8 mouse cellular contexts compared by ENCODE assay signal in genomic region chr5:26189377-26189776, GRCm38 (mm10).
DNase-seq lines count a peak whose midpoint lies in the region; ATAC-seq and TF ChIP-seq lines count a peak whose summit lies in the region.
"Had no signal": no experiment of that assay in that cellular context is flagged by ENCODE, and none has a peak within 500 bp of the region (broad histone marks: within the 10 kb centered on the region; RNA-seq: fewer than 3 reads in every experiment).

No protein-coding gene starts in this region.

- ATAC-seq in Patski: no peak
- no peak for ATAC-seq in limb, embryonic 11.5 days (ENCODE audit: insufficient number of reproducible peaks, low FRiP score, low TSS enrichment, low read depth)

- H3K9ac ChIP-seq in limb, embryonic 11.5 days (ENCODE audit: low read length): no peak overlapping the region
- H3K9ac ChIP-seq: embryonic facial prominence, embryonic 15.5 days had no signal

- no peaks in the 10 kb centered on the region for H3K9me3 ChIP-seq in limb, embryonic 11.5 days (ENCODE audit: control insufficient read depth, low read length)
- H3K9me3 ChIP-seq: embryonic facial prominence, embryonic 15.5 days had no signal

- POLR2A ChIA-PET in Patski (lab: Charles Lee): no interaction called here

- peaks cover 2% of the 10 kb centered on the region; the same call in 1 of the 2 replicates for H3K4me1 ChIP-seq in limb, embryonic 11.5 days (ENCODE audit: control insufficient read depth, insufficient read depth, low read length)
- H3K4me1 ChIP-seq: embryonic facial prominence, embryonic 15.5 days had no signal

- 16% methylated on average over 5 of the region's 5 CpGs for WGBS in limb, embryonic 11.5 days

- H3K27me3 ChIP-seq in Patski: no peaks in the 10 kb centered on the region
- no peaks in the 10 kb centered on the region for H3K27me3 ChIP-seq in limb, embryonic 11.5 days (ENCODE audit: control insufficient read depth, insufficient read depth, low read length)
- H3K27me3 ChIP-seq: embryonic facial prominence, embryonic 15.5 days had no signal

- no peaks in the 10 kb centered on the region for H3K36me3 ChIP-seq in limb, embryonic 11.5 days (ENCODE audit: control insufficient read depth, insufficient read depth, low read length)
- H3K36me3 ChIP-seq: embryonic facial prominence, embryonic 15.5 days had no signal

- peak; percentile 66 for TF ChIP-seq CTCF in Patski (IDR thresholded peaks at IDR 0.05)

- intact Hi-C loops in left cerebral cortex, postnatal 25 days (cut with DNase I): no loop called here

- in situ Hi-C loops in Patski (cut with MboI; ENCODE audit: low pct_unique_long_range_greater_than_20kb): loop anchor here (25.0 kb wide), 1 partner anchor 223 kb away; no protein-coding TSS in a partner anchor

- peak; percentile 7 for DNase-seq in left cerebral cortex, adult 11 months (ENCODE audit: low spot score)
- DNase-seq in left cerebral cortex, postnatal 25 days (ENCODE audit: low spot score in 2 of 2): no peak
- DNase-seq in Patski (ENCODE audit: low read depth, low spot score): no peak
- DNase-seq in c-Kit-negative CD71-positive TER-119-positive erythroid progenitor cells, embryonic 14.5 days (ENCODE audit: low read depth, low spot score): peak; percentile 4
- peak; percentile 37 for DNase-seq in limb, embryonic 11.5 days (ENCODE audit: low spot score)
- no peak for DNase-seq in heart, adult 8-10 months (ENCODE audit: low spot score)
- no peak for DNase-seq in spleen, postnatal 14 days (ENCODE audit: low spot score in 2 of 2)

- no peak overlapping the region for H3K4me3 ChIP-seq in limb, embryonic 11.5 days (ENCODE audit: low read depth, low read length)
- H3K4me3 ChIP-seq: embryonic facial prominence, embryonic 15.5 days had no signal

- H3K4me2 ChIP-seq in limb, embryonic 11.5 days (ENCODE audit: low read depth, severe bottlenecking): no peak overlapping the region
- H3K4me2 ChIP-seq: embryonic facial prominence, embryonic 15.5 days had no signal

- H3K27ac ChIP-seq in limb, embryonic 11.5 days (replicated peaks; ENCODE audit: low read depth, low read length): no peak overlapping the region
- H3K27ac ChIP-seq: embryonic facial prominence, embryonic 15.5 days had no signal

- CTCF ChIA-PET in Patski (lab: Charles Lee): interaction anchor here (1.1 kb wide), 1 partner anchor 20 kb away, joined by 3 read pairs; no protein-coding TSS in a partner anchor

Comparison
In these comparisons a context has a peak if more than half of its experiments do, and no peak if none do; other contexts are left out.
1. DNase-seq: peak in left cerebral cortex, adult 11 months (single experiment), c-Kit-negative CD71-positive TER-119-positive erythroid progenitor cells, embryonic 14.5 days (single experiment) and limb, embryonic 11.5 days (single experiment); none in left cerebral cortex, postnatal 25 days (0 of 2), Patski (single experiment), heart, adult 8-10 months (single experiment) and spleen, postnatal 14 days (0 of 2).